Mouse (Mus musculus): Measurements from ENCODE around the gene Tigd3. TPM values are rescaled to one million over a fixed set of nuclear protein-coding genes. Genes with fewer than 3 reads are reported as not detected.
"Not testable (repeated sequence)": the region's sequence is repeated elsewhere in the genome, so short reads cannot be mapped to it uniquely, and the experiment has no call there.

The Tigd3 gene
- total RNA-seq, 1 experiment from 2014 or later = 2.8 TPM

GRCm38 (mm10) chr19:5922963-5923362 lies 29.0 kb upstream of the Tigd3 start:
- ATAC-seq (replicated peaks; ENCODE audit: low read depth, poor library complexity, severe bottlenecking) = no peak

GRCm38 (mm10) chr19:5922119-5922942 lies 28.4 kb upstream of the Tigd3 start:
- peak; percentile 45 for ATAC-seq (replicated peaks; ENCODE audit: low read depth, poor library complexity, severe bottlenecking)

- 0 out of 2 replicates have a peak, but pooled peaks have one; percentile 0 for ATAC-seq (replicated peaks; ENCODE audit: low read depth, poor library complexity, severe bottlenecking)
Observed at GRCm38 (mm10) chr19:5921715-5922114, 27.8 kb upstream of the Tigd3 start.

- ATAC-seq (replicated peaks; ENCODE audit: low read depth, poor library complexity, severe bottlenecking) = peak; percentile 17; the same call in 1 of the 2 replicates
Observed at GRCm38 (mm10) chr19:5913007-5913719, 19.2 kb upstream of the Tigd3 start, which contains the start of gene Dpf2. Dpf2 (minus strand) TSS chr19:5913010.

GRCm38 (mm10) chr19:5912103-5913006 lies 18.4 kb upstream of the Tigd3 start:
- peak; percentile 96 for ATAC-seq (replicated peaks; ENCODE audit: low read depth, poor library complexity, severe bottlenecking)

- ATAC-seq (replicated peaks; ENCODE audit: low read depth, poor library complexity, severe bottlenecking) = 0 out of 2 replicates have a peak, but pooled peaks have one; percentile 15
Observed at GRCm38 (mm10) chr19:5911430-5912102, 17.6 kb upstream of the Tigd3 start.

GRCm38 (mm10) chr19:5910221-5910620 lies 16.3 kb upstream of the Tigd3 start:
- ATAC-seq (replicated peaks; ENCODE audit: low read depth, poor library complexity, severe bottlenecking) = no peak

GRCm38 (mm10) chr19:5907275-5907674 lies 13.3 kb upstream of the Tigd3 start:
- no peak for ATAC-seq (replicated peaks; ENCODE audit: low read depth, poor library complexity, severe bottlenecking)

- ATAC-seq (replicated peaks; ENCODE audit: low read depth, poor library complexity, severe bottlenecking) = no peak
Observed at GRCm38 (mm10) chr19:5893282-5894001, 507 bp downstream of the Tigd3 start.

- no peak for ATAC-seq (replicated peaks; ENCODE audit: low read depth, poor library complexity, severe bottlenecking)
Observed at GRCm38 (mm10) chr19:5892735-5893134, 1.2 kb downstream of the Tigd3 start.

- ATAC-seq (replicated peaks; ENCODE audit: low read depth, poor library complexity, severe bottlenecking) = no peak
Observed at GRCm38 (mm10) chr19:5892262-5892661, 1.7 kb downstream of the Tigd3 start.

- no peak for ATAC-seq (replicated peaks; ENCODE audit: low read depth, poor library complexity, severe bottlenecking)
Observed at GRCm38 (mm10) chr19:5891521-5892258, 2.3 kb downstream of the Tigd3 start.

GRCm38 (mm10) chr19:5889211-5889610 lies 4.7 kb downstream of the Tigd3 start:
- no peak for ATAC-seq (replicated peaks; ENCODE audit: low read depth, poor library complexity, severe bottlenecking)

GRCm38 (mm10) chr19:5887234-5887815 lies 6.6 kb downstream of the Tigd3 start:
- no peak for ATAC-seq (replicated peaks; ENCODE audit: low read depth, poor library complexity, severe bottlenecking)

- 0 out of 2 replicates have a peak, but pooled peaks have one; percentile 23 for ATAC-seq (replicated peaks; ENCODE audit: low read depth, poor library complexity, severe bottlenecking)
Observed at GRCm38 (mm10) chr19:5885838-5886237, 8.1 kb downstream of the Tigd3 start.

GRCm38 (mm10) chr19:5883935-5884334 lies 10.0 kb downstream of the Tigd3 start:
- ATAC-seq (replicated peaks; ENCODE audit: low read depth, poor library complexity, severe bottlenecking) = no peak

- not testable (repeated sequence) for ATAC-seq (replicated peaks; ENCODE audit: low read depth, poor library complexity, severe bottlenecking)
Observed at GRCm38 (mm10) chr19:5882079-5882478, 11.9 kb downstream of the Tigd3 start.

GRCm38 (mm10) chr19:5881155-5881554 lies 12.8 kb downstream of the Tigd3 start:
- ATAC-seq (replicated peaks; ENCODE audit: low read depth, poor library complexity, severe bottlenecking) = no peak

Measured in common myeloid progenitor, adult 5-6 weeks (primary cell).